Mouse (Mus musculus) gastrocnemius, postnatal 25 days (tissue): ENCODE measurements around the gene Pef1. TPM values are rescaled to one million over a fixed set of nuclear protein-coding genes. Genes with fewer than 3 reads are reported as not detected.
A peak's percentile ranks its signal among the peaks of the same experiment; 100 is the strongest.

Experiments
- DNase-seq: peaks from one replicate; pipeline ENCODE4 v3.0.0; 2022
- total RNA-seq, 2 experiments: library from RNA; stranded (reverse); gene quantifications; 1 replicate in 1 of 2; 2 replicates in 1 of 2; pipeline ENCODE4 v1.2.3; 2021

Gene Pef1
- total RNA-seq, 2 experiments from 2014 or later: 28.9 to 30.5 TPM

DNA sequence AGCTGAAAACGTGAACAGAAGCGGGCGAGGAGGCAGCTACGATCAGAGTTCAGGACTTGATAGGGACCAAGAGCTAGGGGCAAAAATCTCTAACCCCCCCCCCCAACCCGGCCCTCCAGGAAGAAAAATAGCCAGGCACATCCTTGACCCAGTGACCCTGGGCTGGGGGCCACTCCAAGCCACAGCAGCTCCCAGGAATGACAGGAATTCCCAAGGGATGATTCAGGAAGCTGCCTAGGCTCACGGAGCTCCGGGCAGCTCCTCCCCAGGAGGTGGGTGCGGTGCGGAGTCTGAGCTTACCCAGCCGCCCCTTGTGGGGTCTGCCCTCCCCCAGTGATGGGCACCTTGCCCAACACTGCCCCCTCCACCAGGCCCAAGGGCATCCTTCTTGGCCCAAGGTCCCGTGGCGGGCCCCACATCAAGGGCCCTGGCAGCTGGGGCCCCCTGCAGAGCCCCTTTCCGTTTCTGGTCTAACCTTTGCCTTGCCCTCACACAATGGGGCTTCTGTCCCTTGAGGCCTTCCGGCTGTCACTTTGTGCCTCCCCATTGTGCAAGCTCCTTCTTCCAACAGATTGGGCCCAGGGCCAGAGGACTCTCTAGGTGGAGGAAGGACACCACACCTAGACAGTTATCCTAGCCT is 72.8 kb downstream of the Pef1 start, which contains the start of gene Tinagl1:
TSS of gene Tinagl1 (minus strand) at position 51 of the 640 bp plus-strand sequence.
- DNase-seq: peak; percentile 28

DNA sequence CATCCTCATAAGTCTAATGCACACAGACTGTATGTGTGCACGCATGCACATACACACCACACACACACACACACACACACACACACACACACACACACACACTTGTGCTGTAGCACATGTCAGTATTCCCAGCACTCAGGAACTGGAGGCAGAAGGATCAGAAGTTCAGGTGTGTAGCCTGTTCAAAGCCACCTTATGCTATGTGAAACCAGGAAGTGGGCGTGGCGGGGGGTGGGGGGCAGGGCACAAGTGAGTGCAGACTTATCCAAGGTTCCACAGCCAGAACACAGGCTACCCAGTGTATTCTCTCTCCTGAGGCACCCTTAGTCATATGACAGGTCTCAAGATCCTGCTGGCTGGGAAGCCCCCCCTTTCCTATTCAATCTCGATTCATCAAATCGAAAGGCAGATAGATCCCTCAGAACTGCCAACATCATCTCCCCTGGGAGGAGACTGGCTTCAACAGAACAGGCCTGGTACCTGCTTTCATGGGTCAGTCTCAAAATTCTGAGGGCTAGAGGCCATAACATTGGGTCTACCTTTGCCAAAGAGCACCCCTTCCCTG is 73.9 kb downstream of the Pef1 start:
- DNase-seq: no peak

DNA sequence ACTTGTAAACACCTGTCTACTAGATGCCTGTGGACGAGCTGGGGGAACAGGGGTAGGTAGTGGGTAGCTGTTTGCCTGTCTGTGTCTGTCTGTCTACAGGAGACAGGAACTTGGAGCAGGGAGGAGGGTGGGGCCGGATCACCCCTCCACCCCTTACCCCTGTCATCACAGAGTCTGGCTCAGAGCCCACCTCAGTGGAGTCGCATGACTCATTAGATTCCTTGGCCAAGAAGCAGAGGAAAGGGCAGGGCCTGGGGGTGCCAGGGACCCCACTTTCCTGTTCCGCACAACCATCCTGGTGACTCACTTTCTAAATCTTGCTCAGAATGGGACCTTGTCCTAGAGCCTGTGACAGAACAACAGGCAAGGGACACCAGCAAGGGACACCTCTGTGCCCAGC is 74.7 kb downstream of the Pef1 start:
- DNase-seq: no peak

DNA sequence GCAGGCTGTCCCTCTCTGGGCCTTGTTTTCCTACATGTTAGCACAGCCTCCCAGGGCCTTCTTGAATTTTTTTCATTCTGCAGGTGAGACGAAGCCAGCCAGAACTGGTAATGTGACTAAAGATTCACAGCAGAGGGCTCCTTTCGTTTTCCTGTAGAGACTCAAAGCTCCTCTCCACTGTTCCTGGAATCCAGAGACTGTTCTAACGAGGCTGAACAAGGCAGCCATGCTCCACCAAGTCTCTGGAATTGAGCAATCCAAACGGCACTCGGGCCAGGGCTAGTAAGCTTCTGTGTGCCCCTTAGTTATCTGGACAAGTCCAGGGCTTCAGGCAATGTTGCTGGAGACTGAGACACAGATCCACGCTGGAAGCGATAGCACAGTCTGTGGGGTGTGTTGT is 75.2 kb downstream of the Pef1 start:
- no peak for DNase-seq

Other genes with a start within 250 kb of the Pef1 start
- gene Spocd1, start 173.3 kb upstream of the Pef1 start, total RNA-seq: not detected
- under 1 TPM; 0.54 to 0.56 TPM for gene Adgrb2, start 117.7 kb upstream of the Pef1 start, total RNA-seq
- 10 to 100 TPM in 1 of 2 experiments, 1 to 10 TPM in 1; 8.6 to 15.5 TPM for gene Col16a1, start 54.7 kb upstream of the Pef1 start, total RNA-seq
- gene Hcrtr1, start 36.8 kb downstream of the Pef1 start, total RNA-seq: not detected
- gene Tinagl1, start 72.6 kb downstream of the Pef1 start, total RNA-seq: 10 to 100 TPM; 23.7 to 31.5 TPM
- not detected for gene Gm853, start 119.8 kb downstream of the Pef1 start, total RNA-seq
- 10 to 100 TPM; 52.0 to 64.1 TPM for gene Serinc2, start 176.6 kb downstream of the Pef1 start, total RNA-seq
- gene Fabp3, start 206.0 kb downstream of the Pef1 start, total RNA-seq: 1,000 to 10,000 TPM in 1 of 2 experiments, 100 to 1,000 TPM in 1; 646 to 1,026 TPM
- gene Gm10570, start 206.1 kb downstream of the Pef1 start, total RNA-seq: not detected